Mouse (Mus musculus): Measurements from ENCODE around the gene Olfr293.

The Olfr293 gene

DNA sequence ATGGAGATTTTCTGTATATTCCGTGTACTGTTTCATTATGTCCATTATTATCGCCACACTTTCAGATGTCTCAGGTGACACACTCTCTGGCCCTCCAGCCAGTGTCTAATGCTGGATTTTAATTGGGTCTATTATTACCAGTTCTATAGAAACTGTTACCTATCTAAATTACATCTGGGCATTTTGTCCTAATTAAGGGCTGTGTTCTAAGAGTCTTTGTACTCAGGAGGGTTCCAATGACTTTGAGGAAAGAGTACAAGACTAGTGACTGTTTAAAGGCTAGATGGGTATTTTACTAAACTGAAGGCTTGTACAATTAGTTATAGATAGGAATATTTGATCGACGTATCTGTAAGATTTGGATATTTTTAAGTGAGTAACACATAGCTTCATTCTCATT lies at the start of gene Olfr293:
TSS of gene Olfr293 (plus strand) at position 301 of the 400 bp plus-strand sequence.
- no peaks in the 10 kb centered on the region for H3K4me1 ChIP-seq (replicated peaks; ENCODE audit: low read depth, low read length)
- no peak for TF ChIP-seq POU5F1 (IDR thresholded peaks at IDR 0.05; ENCODE audit: borderline replicate concordance, low read length)
- no peak for TF ChIP-seq NANOG (IDR thresholded peaks at IDR 0.05; ENCODE audit: borderline replicate concordance, low read length)
- TF ChIP-seq CTCF (conservative IDR thresholded peaks at IDR 0.05; ENCODE audit: low read length): no peak

DNA sequence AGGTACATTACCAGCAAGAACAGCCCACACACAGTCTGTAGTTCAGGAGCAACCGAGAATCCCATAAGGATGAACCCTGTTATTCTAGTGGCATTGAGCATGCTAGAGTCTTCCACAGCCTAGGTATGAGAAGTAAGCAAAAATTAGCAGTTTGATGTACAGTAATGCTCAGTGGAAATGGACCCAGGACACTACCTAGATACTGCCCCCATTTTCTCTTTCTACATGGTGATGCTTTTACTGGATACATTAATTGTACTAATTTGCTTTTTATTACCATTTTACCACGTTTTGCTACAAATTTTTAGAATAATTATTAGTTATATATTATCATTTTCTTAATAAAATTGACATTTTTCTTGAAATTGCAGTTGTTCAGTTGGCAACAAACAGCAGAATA lies 32.3 kb upstream of the Olfr293 start, which contains the start of gene Olfr294:
TSS of gene Olfr294 (minus strand) at position 101 of the 400 bp plus-strand sequence.
- no peak for TF ChIP-seq NANOG (IDR thresholded peaks at IDR 0.05; ENCODE audit: borderline replicate concordance, low read length)
- TF ChIP-seq POU5F1 (IDR thresholded peaks at IDR 0.05; ENCODE audit: borderline replicate concordance, low read length): no peak
- no peak for TF ChIP-seq CTCF (conservative IDR thresholded peaks at IDR 0.05; ENCODE audit: low read length)
- H3K4me3 ChIP-seq (replicated peaks; ENCODE audit: low read length): no peak within 1 kb of the TSS
- H3K36me3 ChIP-seq (ENCODE audit: insufficient read depth, low read length): no peaks in the 10 kb centered on the region
- no peaks in the 10 kb centered on the region for H3K27me3 ChIP-seq (ENCODE audit: insufficient read depth, low read length)
- H3K9me3 ChIP-seq (ENCODE audit: low read length): no peaks in the 10 kb centered on the region
- no peaks in the 10 kb centered on the region for H3K4me1 ChIP-seq (replicated peaks; ENCODE audit: low read depth, low read length)

More for the DNA sequence above, at the start of gene Olfr293:
- no peaks in the 10 kb centered on the region for H3K9me3 ChIP-seq (ENCODE audit: low read length)
- no peak within 1 kb of the TSS for H3K4me3 ChIP-seq (replicated peaks; ENCODE audit: low read length)
- no peaks in the 10 kb centered on the region for H3K27me3 ChIP-seq (ENCODE audit: insufficient read depth, low read length)
- no peaks in the 10 kb centered on the region for H3K36me3 ChIP-seq (ENCODE audit: insufficient read depth, low read length)

DNA sequence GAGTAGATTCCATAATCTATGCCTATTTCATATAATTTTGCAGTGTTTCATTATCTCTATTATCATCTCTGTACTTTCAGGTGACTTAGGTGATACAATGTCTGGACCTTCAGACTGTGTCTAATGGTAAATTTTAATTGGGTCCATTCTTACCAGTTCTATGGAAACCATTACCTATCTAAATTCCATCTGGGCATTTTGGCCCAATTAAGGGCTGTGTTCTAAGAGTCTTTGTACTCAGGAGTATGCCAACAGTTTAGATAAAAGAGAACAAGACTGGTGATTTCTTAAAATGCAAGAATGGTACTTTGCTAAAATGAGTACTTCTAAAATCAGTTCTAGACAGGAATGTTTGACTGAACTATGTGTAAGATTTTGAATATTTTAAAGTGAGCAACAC lies 39.2 kb downstream of the Olfr293 start, which contains the start of gene Olfr292:
TSS of gene Olfr292 (plus strand) at position 301 of the 400 bp plus-strand sequence.
- Histone ChIP-seq H3K4me1 (replicated peaks; ENCODE audit: low read depth, low read length) (no peaks in the 10 kb centered on the region), H3K4me3 (replicated peaks; ENCODE audit: low read length) (no peak within 1 kb of the TSS), H3K27me3 (ENCODE audit: insufficient read depth, low read length) (no peaks in the 10 kb centered on the region), H3K36me3 (ENCODE audit: insufficient read depth, low read length) (no peaks in the 10 kb centered on the region), H3K9me3 (ENCODE audit: low read length) (peaks cover 42% of the 10 kb centered on the region)
- no peak for TF ChIP-seq CTCF (conservative IDR thresholded peaks at IDR 0.05; ENCODE audit: low read length)
- no peak for TF ChIP-seq POU5F1 (IDR thresholded peaks at IDR 0.05; ENCODE audit: borderline replicate concordance, low read length)
- TF ChIP-seq NANOG (IDR thresholded peaks at IDR 0.05; ENCODE audit: borderline replicate concordance, low read length): no peak

Measured in E14TG2a.4 (cell line).